Mouse (Mus musculus) midbrain, postnatal 0 days (tissue): ENCODE measurements around the gene Lypd1. TPM values are rescaled to one million over a fixed set of nuclear protein-coding genes. Genes with fewer than 3 reads are reported as not detected.

Experiments used
- ATAC-seq: fragments of 200-750 bp; cut with Nextera tagmentation; 2 replicates; pipeline ENCODE4 v1.8.0; 2017; ENCODE audit warnings: moderate number of reproducible peaks, mild to moderate bottlenecking, moderate TSS enrichment, moderate library complexity; ENCODE audit not compliant: low FRiP score
- DNase-seq: peaks from one replicate; pipeline ENCODE4 v3.0.0-alpha.2; 2015; ENCODE audit warnings: low spot score
- H3K27ac ChIP-seq: fragments of 300-500 bp; sonication (generic); 2 replicates; pipeline ENCODE4 v1.5.1; 2014; ENCODE audit warnings: low read depth, mild to moderate bottlenecking, low read length, mixed read lengths
- H3K27me3 ChIP-seq: fragments of 300-500 bp; sonication (generic); 2 replicates; pipeline ENCODE4 v1.6.1; 2014; ENCODE audit warnings: low read length, control low read depth, mixed read lengths; ENCODE audit not compliant: insufficient read depth
- H3K36me3 ChIP-seq: fragments of 300-500 bp; sonication (generic); 2 replicates; pipeline ENCODE4 v1.6.1; 2014; ENCODE audit warnings: low read length, control low read depth, mixed read lengths; ENCODE audit not compliant: insufficient read depth
- H3K4me1 ChIP-seq: fragments of 300-500 bp; sonication (generic); 2 replicates; pipeline ENCODE4 v1.6.1; 2014; ENCODE audit warnings: mild to moderate bottlenecking, control low read depth, antibody characterized with exemption, low read length, mixed read lengths; ENCODE audit not compliant: insufficient read depth
- H3K4me2 ChIP-seq: fragments of 300-500 bp; sonication (generic); 2 replicates; pipeline ENCODE4 v1.6.1; 2014; ENCODE audit warnings: low read depth, mild to moderate bottlenecking, low read length, mixed read lengths; ENCODE audit not compliant: poor library complexity, severe bottlenecking
- H3K4me3 ChIP-seq: fragments of 300-500 bp; sonication (generic); 2 replicates; pipeline ENCODE4 v1.5.1; 2014; ENCODE audit warnings: low read depth, mild to moderate bottlenecking, low read length, moderate library complexity
- H3K9ac ChIP-seq: fragments of 300-500 bp; sonication (generic); replicated peaks from 2 replicates; pipeline ENCODE4 v1.6.1; 2014; ENCODE audit warnings: mild to moderate bottlenecking, low read length, moderate library complexity, mixed read lengths; ENCODE audit not compliant: poor library complexity, severe bottlenecking
- H3K9me3 ChIP-seq: fragments of 300-500 bp; sonication (generic); 2 replicates; pipeline ENCODE4 v1.6.1; 2016; ENCODE audit warnings: low read length, control low read depth
- CTCF ChIP-seq: IDR thresholded peaks from 2 replicates; pipeline ENCODE4 v1.5.1; 2016; ENCODE audit warnings: antibody characterized with exemption, mild to moderate bottlenecking
- WGBS: fragments of 180-500 bp; shearing (Covaris S2); extraction: QIAGEN DNeasy Blood & Tissue Kit; methylation state at CpG from one replicate; pipeline ENCODE4 v1.1.7; 2014; 5-methylcytosine and 5-hydroxymethylcytosine counted together
- polyA plus RNA-seq: library from polyadenylated mRNA; unstranded; fragments of >200 nt; fragmentation: Nextera tagmentation; extraction: Ambion mirVana; gene quantifications from 2 replicates; pipeline ENCODE4 v1.2.1, GENCODE M21; 2015
- total RNA-seq: library from RNA; depleted of rRNA; stranded (reverse); fragments of >200 nt; gene quantifications from 2 replicates; pipeline ENCODE4 v1.2.3, GENCODE M21; 2014

Gene Lypd1
- total and polyA plus RNA-seq, 2 experiments from 2014 or later, result 92.8 to 116 TPM

DNA sequence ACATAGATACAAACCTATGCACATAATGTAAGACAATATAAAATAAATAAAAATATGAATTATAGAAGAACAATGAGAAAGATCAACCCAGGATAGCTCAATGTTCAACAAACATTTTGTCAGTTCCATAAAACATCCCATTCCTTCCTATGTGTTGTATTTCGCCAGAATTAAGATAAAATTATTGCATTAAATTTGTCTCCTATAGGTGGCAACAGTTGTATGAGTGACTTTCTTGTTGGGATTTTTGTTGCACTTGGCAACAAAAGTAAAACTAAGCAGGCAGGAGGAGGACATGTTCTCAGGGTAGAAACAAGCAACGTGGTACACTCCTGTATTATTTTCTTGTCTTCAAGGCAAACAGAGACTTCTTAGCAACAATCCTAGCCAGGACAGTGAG, 10.2 kb upstream of the Lypd1 start:
- Histone ChIP-seq H3K36me3 (no peaks in the 10 kb centered on the region), H3K9ac (no peak overlapping the region), H3K27ac (no peak overlapping the region), H3K27me3 (no peaks in the 10 kb centered on the region), H3K9me3 (0 out of 2 replicates have a peak, but pooled peaks cover 4% of the 10 kb centered on the region), H3K4me2 (no peak overlapping the region), H3K4me1 (no peaks in the 10 kb centered on the region), H3K4me3 (no peak overlapping the region)
- peak; percentile 71 for TF ChIP-seq CTCF
- ATAC-seq (no peak), DNase-seq (peak; percentile 29)
- WGBS, result 65% methylated on average over 2 of the region's 2 CpGs

DNA sequence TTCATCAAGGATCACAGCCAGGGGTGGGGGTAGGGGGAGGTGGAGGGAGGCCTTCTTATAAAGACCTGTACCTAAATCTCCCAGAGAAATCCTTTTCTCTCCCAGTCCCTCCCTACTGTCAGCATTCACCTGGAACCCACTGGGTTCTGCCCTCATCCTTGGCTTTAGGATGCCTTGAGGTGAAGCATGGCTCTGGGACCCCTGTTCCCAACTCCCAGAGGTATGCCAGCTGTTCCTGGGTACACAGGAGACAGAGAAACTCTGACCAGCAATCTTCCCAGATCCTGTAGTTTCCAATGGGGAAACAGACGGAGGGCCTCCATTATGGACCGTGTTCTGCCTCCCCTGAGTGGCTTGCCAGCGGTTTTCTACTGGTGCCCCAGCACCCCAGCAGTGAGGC, 7.8 kb upstream of the Lypd1 start:
- ATAC-seq, result no peak
- Histone ChIP-seq H3K9ac (no peak overlapping the region), H3K36me3 (no peaks in the 10 kb centered on the region), H3K4me1 (no peaks in the 10 kb centered on the region), H3K4me3 (no peak overlapping the region), H3K27me3 (no peaks in the 10 kb centered on the region), H3K4me2 (no peak overlapping the region), H3K9me3 (0 out of 2 replicates have a peak, but pooled peaks cover 4% of the 10 kb centered on the region), H3K27ac (no peak overlapping the region)
- TF ChIP-seq CTCF, result no peak
- WGBS, result 91% methylated on average over 3 of the region's 3 CpGs
- no peak for DNase-seq

DNA sequence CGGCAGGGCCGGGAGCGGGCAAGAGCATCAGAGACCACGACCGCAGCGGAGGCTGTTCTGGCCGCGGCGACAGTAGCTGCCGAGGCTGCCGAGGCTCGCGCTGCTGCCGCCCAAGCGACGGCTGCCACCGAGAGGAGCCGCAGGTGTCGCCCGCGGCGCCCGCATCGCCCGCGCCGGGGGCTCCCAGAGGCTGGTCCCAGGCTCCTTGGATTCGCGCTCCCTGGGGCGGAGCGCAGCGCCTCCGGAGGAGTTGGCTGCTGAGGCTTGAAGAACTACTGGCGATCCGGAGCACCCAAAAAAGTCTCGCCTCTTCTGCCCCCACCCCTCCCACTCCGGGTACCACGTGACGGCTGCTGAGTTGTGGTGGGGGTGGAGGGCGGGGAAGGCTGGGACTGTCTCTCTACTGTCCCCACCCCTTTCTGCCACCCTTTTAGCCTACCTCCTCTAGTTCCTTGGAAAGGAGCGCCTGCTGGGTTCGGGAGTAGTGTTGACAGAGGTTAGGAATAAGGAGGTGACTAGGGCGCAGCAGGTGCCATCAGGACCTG, 928 bp downstream of the Lypd1 start:
- Histone ChIP-seq H3K4me3 (peak overlapping the region; percentile 58), H3K27me3 (no peaks in the 10 kb centered on the region), H3K36me3 (no peaks in the 10 kb centered on the region), H3K27ac (peak overlapping the region; percentile 59; the same call in 1 of the 2 replicates), H3K4me1 (no peaks in the 10 kb centered on the region), H3K4me2 (peak overlapping the region; percentile 97), H3K9me3 (no peaks in the 10 kb centered on the region), H3K9ac (peak overlapping the region; percentile 56)
- WGBS, result 1% methylated on average over 35 of the region's 43 CpGs
- TF ChIP-seq CTCF, result no peak; the same call in 1 of the 2 replicates
- ATAC-seq (peak; percentile 64), DNase-seq (peak; percentile 54)

DNA sequence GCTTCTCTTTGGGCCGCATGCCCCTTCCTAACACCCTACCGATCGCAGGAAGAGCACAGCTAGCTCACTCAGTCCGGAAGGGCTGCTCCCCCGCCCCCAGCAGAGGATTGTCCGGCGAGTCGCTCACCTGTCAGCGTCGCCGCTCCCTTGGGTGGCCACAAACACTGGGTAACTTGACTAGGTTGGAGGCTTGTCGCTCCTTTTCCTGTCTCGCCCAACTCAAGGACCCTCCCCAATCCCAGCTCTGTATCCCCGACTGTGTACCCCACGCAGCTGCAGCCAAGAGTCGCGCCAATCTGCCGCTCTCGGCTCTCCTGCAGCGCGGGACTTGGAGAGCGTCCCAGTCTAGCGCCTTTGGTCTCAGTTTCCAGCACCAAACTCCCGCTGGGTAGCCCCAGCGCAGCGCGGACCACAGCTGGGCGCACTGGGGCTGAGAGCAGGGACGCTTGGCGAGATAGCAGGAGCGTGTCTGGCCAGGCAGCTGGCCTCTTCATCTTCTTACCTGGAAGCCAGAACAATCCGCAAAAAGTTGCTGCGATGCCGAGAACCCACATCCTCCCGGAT, 1.5 kb downstream of the Lypd1 start:
- Histone ChIP-seq H3K27me3 (no peaks in the 10 kb centered on the region), H3K4me2 (peak overlapping the region; percentile 97), H3K27ac (peak overlapping the region; percentile 59; the same call in 1 of the 2 replicates), H3K4me1 (no peaks in the 10 kb centered on the region), H3K4me3 (peak overlapping the region; percentile 58), H3K36me3 (no peaks in the 10 kb centered on the region), H3K9me3 (no peaks in the 10 kb centered on the region), H3K9ac (peak overlapping the region; percentile 56)
- ATAC-seq (peak; percentile 45), DNase-seq (peak; percentile 51)
- TF ChIP-seq CTCF, result no peak
- under 1% methylated on average over 35 of the region's 35 CpGs for WGBS

DNA sequence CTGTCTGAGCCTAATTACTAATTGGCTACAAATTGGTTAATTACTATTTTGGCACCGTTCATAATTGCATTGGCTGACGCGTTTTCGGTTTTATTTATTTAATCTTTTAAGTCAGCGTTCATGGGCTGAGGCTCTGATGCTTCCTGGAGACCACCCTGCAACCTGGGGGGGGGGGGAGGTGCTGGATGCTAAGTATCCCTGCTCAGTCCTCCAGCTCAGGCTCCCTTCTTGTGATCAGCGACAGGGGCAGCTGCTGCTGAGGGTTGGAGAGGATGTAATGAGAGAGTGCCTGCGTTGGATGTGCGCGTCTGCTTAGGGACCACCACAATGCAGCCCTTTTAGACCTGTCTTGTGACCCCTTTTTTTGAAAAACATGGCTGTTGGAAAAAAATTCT, 2.0 kb downstream of the Lypd1 start:
- no peak for TF ChIP-seq CTCF
- Histone ChIP-seq H3K4me3 (peak overlapping the region; percentile 58), H3K27ac (no peak overlapping the region), H3K9ac (peak overlapping the region; percentile 56), H3K27me3 (no peaks in the 10 kb centered on the region), H3K36me3 (no peaks in the 10 kb centered on the region), H3K4me2 (peak overlapping the region; percentile 97), H3K4me1 (no peaks in the 10 kb centered on the region), H3K9me3 (no peaks in the 10 kb centered on the region)
- peak; percentile 17 for DNase-seq
- 2% methylated on average over 9 of the region's 9 CpGs for WGBS
- ATAC-seq, result peak; percentile 3; the same call in 1 of the 2 replicates

DNA sequence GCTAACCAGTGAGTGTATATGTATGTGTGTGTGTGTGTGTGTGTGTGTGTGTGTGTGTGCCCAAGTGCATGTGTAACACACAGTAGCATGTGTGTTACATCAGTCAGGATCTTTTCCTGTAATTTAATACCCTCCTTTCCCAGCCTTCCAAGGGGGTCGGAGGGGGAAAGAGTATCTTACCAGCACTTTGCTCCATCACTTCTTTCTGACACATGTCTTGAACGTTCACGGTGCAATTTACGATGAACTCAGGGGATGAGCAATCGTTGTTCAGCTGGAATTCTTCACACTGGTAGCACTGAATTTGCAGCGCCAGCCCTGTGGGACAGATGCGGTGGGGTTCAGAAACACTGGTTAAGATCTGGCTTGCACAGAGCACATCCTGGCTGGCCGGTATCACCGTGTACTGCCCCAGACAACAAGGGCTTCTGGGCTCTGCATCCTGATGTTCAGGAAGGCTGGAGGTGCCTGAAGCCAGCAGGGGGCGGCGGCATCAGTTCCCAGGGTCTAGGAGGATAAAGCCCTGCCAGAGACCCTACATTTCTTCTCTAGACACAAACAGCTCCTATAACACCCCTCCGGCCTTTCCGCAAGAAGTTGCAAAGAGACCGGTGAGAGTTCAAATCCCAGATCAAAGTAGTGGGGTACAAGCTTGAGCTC, 2.6 kb downstream of the Lypd1 start:
- TF ChIP-seq CTCF, result peak; percentile 73
- Histone ChIP-seq H3K27ac (no peak overlapping the region), H3K4me2 (peak overlapping the region; percentile 97), H3K36me3 (no peaks in the 10 kb centered on the region), H3K4me3 (peak overlapping the region; percentile 58), H3K9ac (peak overlapping the region; percentile 56), H3K9me3 (no peaks in the 10 kb centered on the region), H3K27me3 (no peaks in the 10 kb centered on the region), H3K4me1 (no peaks in the 10 kb centered on the region)
- WGBS, result 7% methylated on average over 14 of the region's 14 CpGs
- DNase-seq (peak; percentile 60), ATAC-seq (0 out of 2 replicates have a peak, but pooled peaks have one; percentile 28)
